Mouse (Mus musculus): Measurements from ENCODE around the gene Hrasls5. TPM values are rescaled to one million over a fixed set of nuclear protein-coding genes. Genes with fewer than 3 reads are reported as not detected.

Hrasls5 gene
- not detected for total RNA-seq (2022)

- DNase-seq (ENCODE audit: low spot score in 2 of 2) = no peak
Measured at GRCm38 (mm10) chr19:7611942-7612757, at the start of gene Hrasls5. Hrasls5 (plus strand) TSS chr19:7612541.

GRCm38 (mm10) chr19:7562601-7563129, 49.7 kb upstream of the Hrasls5 start:
- no peak for DNase-seq (ENCODE audit: low spot score in 2 of 2)

GRCm38 (mm10) chr19:7563676-7564075, 48.7 kb upstream of the Hrasls5 start:
- no peak for DNase-seq (ENCODE audit: low spot score in 2 of 2)

- DNase-seq (ENCODE audit: low spot score in 2 of 2) = no peak
Measured at GRCm38 (mm10) chr19:7564457-7564856, 47.9 kb upstream of the Hrasls5 start.

- DNase-seq (ENCODE audit: low spot score in 2 of 2) = no peak
Measured at GRCm38 (mm10) chr19:7566826-7567225, 45.5 kb upstream of the Hrasls5 start.

- no peak for DNase-seq (ENCODE audit: low spot score in 2 of 2)
Measured at GRCm38 (mm10) chr19:7568364-7568763, 44.0 kb upstream of the Hrasls5 start.

- no peak for DNase-seq (ENCODE audit: low spot score in 2 of 2)
Measured at GRCm38 (mm10) chr19:7569650-7570049, 42.7 kb upstream of the Hrasls5 start.

GRCm38 (mm10) chr19:7576180-7576579, 36.2 kb upstream of the Hrasls5 start:
- DNase-seq (ENCODE audit: low spot score in 2 of 2) = no peak

GRCm38 (mm10) chr19:7577710-7578109, 34.6 kb upstream of the Hrasls5 start:
- no peak for DNase-seq (ENCODE audit: low spot score in 2 of 2)

- DNase-seq (ENCODE audit: low spot score in 2 of 2) = no peak
Measured at GRCm38 (mm10) chr19:7581042-7581441, 31.3 kb upstream of the Hrasls5 start.

- no peak for DNase-seq (ENCODE audit: low spot score in 2 of 2)
Measured at GRCm38 (mm10) chr19:7583101-7583500, 29.2 kb upstream of the Hrasls5 start.

GRCm38 (mm10) chr19:7583599-7583998, 28.7 kb upstream of the Hrasls5 start:
- DNase-seq (ENCODE audit: low spot score in 2 of 2) = no peak

GRCm38 (mm10) chr19:7585279-7585678, 27.1 kb upstream of the Hrasls5 start:
- no peak for DNase-seq (ENCODE audit: low spot score in 2 of 2)

- DNase-seq (ENCODE audit: low spot score in 2 of 2) = no peak
Measured at GRCm38 (mm10) chr19:7585764-7586163, 26.6 kb upstream of the Hrasls5 start.

- DNase-seq (ENCODE audit: low spot score in 2 of 2) = no peak
Measured at GRCm38 (mm10) chr19:7590795-7591194, 21.5 kb upstream of the Hrasls5 start.

- DNase-seq (ENCODE audit: low spot score in 2 of 2) = peak; percentile 50 to 62
Measured at GRCm38 (mm10) chr19:7592018-7592417, 20.3 kb upstream of the Hrasls5 start.

- no peak for DNase-seq (ENCODE audit: low spot score in 2 of 2)
Measured at GRCm38 (mm10) chr19:7595534-7595933, 16.8 kb upstream of the Hrasls5 start.

GRCm38 (mm10) chr19:7598481-7598880, 13.9 kb upstream of the Hrasls5 start:
- DNase-seq (ENCODE audit: low spot score in 2 of 2) = no peak

GRCm38 (mm10) chr19:7601551-7601950, 10.8 kb upstream of the Hrasls5 start:
- DNase-seq (ENCODE audit: low spot score in 2 of 2) = no peak

- DNase-seq (ENCODE audit: low spot score in 2 of 2) = no peak
Measured at GRCm38 (mm10) chr19:7604107-7604506, 8.2 kb upstream of the Hrasls5 start.

GRCm38 (mm10) chr19:7605013-7605412, 7.3 kb upstream of the Hrasls5 start:
- DNase-seq (ENCODE audit: low spot score in 2 of 2) = no peak

GRCm38 (mm10) chr19:7605930-7606783, 6.2 kb upstream of the Hrasls5 start:
- DNase-seq (ENCODE audit: low spot score in 2 of 2) = no peak

Data from gastrocnemius, adult 8-10 months (tissue).